Mouse (Mus musculus): Measurements from ENCODE around the gene Eif5a. TPM values are rescaled to one million over a fixed set of nuclear protein-coding genes. Genes with fewer than 3 reads are reported as not detected.
A peak's percentile ranks its signal among the peaks of the same experiment; 100 is the strongest.

Gene Eif5a
- polyA plus RNA-seq, 1 experiment: 618 TPM

DNA sequence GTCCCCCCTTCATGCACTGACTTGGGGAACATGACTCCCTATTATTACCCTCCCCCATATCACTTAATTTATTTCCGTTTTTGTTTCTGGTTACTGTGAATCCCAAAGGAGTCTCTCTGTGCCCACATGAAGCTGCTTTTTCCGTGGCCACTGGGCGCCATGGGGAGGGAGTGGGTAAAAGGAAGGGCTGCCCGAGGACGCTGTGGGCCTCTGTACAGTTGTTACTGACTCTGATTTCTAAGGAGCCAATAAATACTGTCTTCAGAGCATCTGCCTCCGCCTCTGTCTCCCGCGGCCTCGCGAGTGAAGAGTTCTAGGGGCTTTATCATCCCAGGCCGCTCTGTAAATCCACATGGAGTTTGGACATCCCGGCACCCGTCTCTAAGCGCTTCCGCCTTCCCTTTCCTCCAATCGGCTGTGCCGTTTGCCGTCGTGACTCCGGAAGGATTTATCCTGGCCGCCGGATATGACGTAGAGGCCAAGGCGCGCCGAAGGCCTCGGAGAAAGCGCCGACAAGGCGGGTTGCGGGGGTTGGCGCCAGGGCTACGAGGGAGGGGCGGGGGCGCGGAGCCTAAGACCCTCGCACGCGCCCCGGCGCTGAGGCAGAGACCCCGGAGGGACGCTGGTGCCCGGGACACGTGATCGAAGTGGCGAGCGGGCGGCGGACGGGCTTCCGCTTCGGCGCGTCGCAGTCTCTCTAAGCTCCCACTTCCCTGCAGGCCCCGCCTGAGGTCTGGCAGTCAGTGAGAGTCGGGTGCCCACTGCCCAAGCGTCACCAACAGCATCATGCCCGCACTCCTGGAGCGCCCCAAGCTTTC is 8.0 kb downstream of the Eif5a start, which contains the start of gene Gps2:
Gene Gps2 (plus strand): TSS at position 335 of the 818 bp plus-strand sequence.
- H3K4me3 ChIP-seq (ENCODE audit: control insufficient read depth, insufficient read depth, low read length): peak within 1 kb of the TSS; percentile 87
- peak; percentile 89 for DNase-seq
- H3K27me3 ChIP-seq (ENCODE audit: control insufficient read depth, insufficient read depth, low read length): no peaks in the 10 kb centered on the region
- peaks cover 22% of the 10 kb centered on the region for H3K4me1 ChIP-seq (replicated peaks; ENCODE audit: control insufficient read depth, insufficient read depth, low read length)
- peaks cover 35% of the 10 kb centered on the region for H3K36me3 ChIP-seq (ENCODE audit: control insufficient read depth, insufficient read depth, low read length)
- TF ChIP-seq POLR2A (IDR thresholded peaks at IDR 0.05; ENCODE audit: control insufficient read depth, extremely low read depth, insufficient read depth, low read length, poor library complexity) (peak; percentile 59), CTCF (IDR thresholded peaks at IDR 0.05; ENCODE audit: borderline replicate concordance, control insufficient read depth, extremely low read depth, insufficient read depth, low read length, poor library complexity) (no peak)
- under 1% methylated on average over 61 of the region's 61 CpGs for WGBS
- no peak within 1 kb of the TSS for H3K27ac ChIP-seq (ENCODE audit: control insufficient read depth, insufficient read depth, low read length)

DNA sequence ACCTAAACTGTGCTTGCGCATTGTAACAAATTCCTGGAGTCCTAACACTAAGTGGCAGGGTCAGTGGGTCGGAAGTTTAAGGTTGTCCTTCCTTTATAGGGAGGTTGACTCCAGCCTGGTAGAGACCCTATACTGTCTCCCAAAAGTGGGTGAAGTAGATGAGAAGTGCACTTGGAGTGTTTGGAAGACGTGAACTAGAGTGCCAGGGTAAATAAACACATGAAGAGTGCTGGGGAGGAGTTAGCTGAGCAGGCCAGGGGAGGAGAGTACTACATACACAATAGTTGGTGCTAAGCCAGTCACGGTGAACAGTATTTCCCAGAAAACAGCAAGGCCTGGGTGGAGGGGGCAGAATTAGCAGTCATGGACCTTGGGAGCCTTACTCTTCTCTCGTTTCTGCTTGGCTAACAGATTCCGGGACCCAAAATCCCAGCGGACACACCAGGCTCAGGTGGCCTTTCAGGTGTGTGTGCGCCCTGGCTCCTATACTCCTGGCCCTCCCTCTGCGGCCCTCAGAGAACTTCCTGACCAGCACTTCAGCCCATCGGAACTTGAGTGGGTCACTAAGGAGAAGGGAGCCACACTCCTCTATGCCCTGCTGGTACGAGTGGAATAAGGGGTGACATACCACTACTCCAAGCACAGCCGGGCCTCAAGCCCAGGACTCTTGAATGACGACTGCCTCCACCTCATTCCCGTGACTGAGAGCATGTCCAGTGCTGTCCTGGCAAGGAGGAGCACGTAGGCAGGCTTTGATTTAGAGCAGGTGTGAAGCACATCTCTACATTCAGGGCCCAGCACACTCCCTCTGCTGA is 8.8 kb downstream of the Eif5a start:
- Histone ChIP-seq H3K4me1 (replicated peaks; ENCODE audit: control insufficient read depth, insufficient read depth, low read length) (peaks cover 22% of the 10 kb centered on the region), H3K36me3 (ENCODE audit: control insufficient read depth, insufficient read depth, low read length) (peaks cover 35% of the 10 kb centered on the region), H3K27ac (ENCODE audit: control insufficient read depth, insufficient read depth, low read length) (no peak overlapping the region), H3K27me3 (ENCODE audit: control insufficient read depth, insufficient read depth, low read length) (no peaks in the 10 kb centered on the region), H3K4me3 (ENCODE audit: control insufficient read depth, insufficient read depth, low read length) (peak overlapping the region; percentile 87; the same call in 1 of the 2 replicates)
- no peak for DNase-seq
- TF ChIP-seq CTCF (IDR thresholded peaks at IDR 0.05; ENCODE audit: borderline replicate concordance, control insufficient read depth, extremely low read depth, insufficient read depth, low read length, poor library complexity) (no peak), POLR2A (IDR thresholded peaks at IDR 0.05; ENCODE audit: control insufficient read depth, extremely low read depth, insufficient read depth, low read length, poor library complexity) (no peak)
- WGBS: 88% methylated on average over 15 of the region's 15 CpGs

- H3K4me1 ChIP-seq (replicated peaks; ENCODE audit: control insufficient read depth, insufficient read depth, low read length): peaks cover 22% of the 10 kb centered on the region
- TF ChIP-seq CTCF (IDR thresholded peaks at IDR 0.05; ENCODE audit: borderline replicate concordance, control insufficient read depth, extremely low read depth, insufficient read depth, low read length, poor library complexity): no peak
- no peak for TF ChIP-seq POLR2A (IDR thresholded peaks at IDR 0.05; ENCODE audit: control insufficient read depth, extremely low read depth, insufficient read depth, low read length, poor library complexity)
- 96% methylated on average over 6 of the region's 6 CpGs for WGBS
- no peaks in the 10 kb centered on the region for H3K27me3 ChIP-seq (ENCODE audit: control insufficient read depth, insufficient read depth, low read length)
- peaks cover 35% of the 10 kb centered on the region for H3K36me3 ChIP-seq (ENCODE audit: control insufficient read depth, insufficient read depth, low read length)
- H3K4me3 ChIP-seq (ENCODE audit: control insufficient read depth, insufficient read depth, low read length): no peak overlapping the region
- no peak for DNase-seq
- H3K27ac ChIP-seq (ENCODE audit: control insufficient read depth, insufficient read depth, low read length): no peak overlapping the region
These were observed 10.1 kb downstream of the Eif5a start for GRCm38 (mm10) chr11:69911701-69912100.

GRCm38 (mm10) chr11:69910781-69911560 is 10.8 kb downstream of the Eif5a start:
- Histone ChIP-seq H3K36me3 (ENCODE audit: control insufficient read depth, insufficient read depth, low read length) (peaks cover 33% of the 10 kb centered on the region), H3K4me3 (ENCODE audit: control insufficient read depth, insufficient read depth, low read length) (no peak overlapping the region), H3K27ac (ENCODE audit: control insufficient read depth, insufficient read depth, low read length) (no peak overlapping the region), H3K27me3 (ENCODE audit: control insufficient read depth, insufficient read depth, low read length) (no peaks in the 10 kb centered on the region), H3K4me1 (replicated peaks; ENCODE audit: control insufficient read depth, insufficient read depth, low read length) (peaks cover 22% of the 10 kb centered on the region)
- 97% methylated on average over 17 of the region's 17 CpGs for WGBS
- TF ChIP-seq CTCF (IDR thresholded peaks at IDR 0.05; ENCODE audit: borderline replicate concordance, control insufficient read depth, extremely low read depth, insufficient read depth, low read length, poor library complexity) (no peak), POLR2A (IDR thresholded peaks at IDR 0.05; ENCODE audit: control insufficient read depth, extremely low read depth, insufficient read depth, low read length, poor library complexity) (no peak)
- no peak for DNase-seq

DNA sequence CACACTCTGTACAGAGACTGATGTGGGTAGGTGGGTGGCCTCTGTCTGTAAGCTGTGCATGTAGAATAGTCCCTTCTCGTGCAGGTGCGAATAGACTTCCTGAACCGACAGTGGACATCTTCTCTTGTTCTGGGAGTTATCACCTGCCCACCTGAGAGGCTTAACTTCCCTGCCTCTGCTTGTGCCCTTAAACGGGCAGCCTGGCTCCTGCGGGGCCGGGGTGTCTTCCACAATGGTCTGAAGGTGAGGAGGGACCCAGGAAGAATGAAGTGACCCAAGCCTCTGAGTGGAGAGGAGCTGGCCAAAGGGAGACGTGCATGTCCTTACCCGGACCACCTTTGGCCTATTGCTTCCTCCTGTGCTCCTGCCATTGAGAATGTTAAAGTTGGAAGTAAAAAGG is 11.6 kb downstream of the Eif5a start:
- Histone ChIP-seq H3K27ac (ENCODE audit: control insufficient read depth, insufficient read depth, low read length) (no peak overlapping the region), H3K4me3 (ENCODE audit: control insufficient read depth, insufficient read depth, low read length) (no peak overlapping the region), H3K36me3 (ENCODE audit: control insufficient read depth, insufficient read depth, low read length) (peaks cover 31% of the 10 kb centered on the region), H3K4me1 (replicated peaks; ENCODE audit: control insufficient read depth, insufficient read depth, low read length) (peaks cover 16% of the 10 kb centered on the region), H3K27me3 (ENCODE audit: control insufficient read depth, insufficient read depth, low read length) (no peaks in the 10 kb centered on the region)
- WGBS: 96% methylated on average over 8 of the region's 8 CpGs
- TF ChIP-seq CTCF (IDR thresholded peaks at IDR 0.05; ENCODE audit: borderline replicate concordance, control insufficient read depth, extremely low read depth, insufficient read depth, low read length, poor library complexity): no peak
- TF ChIP-seq POLR2A (IDR thresholded peaks at IDR 0.05; ENCODE audit: control insufficient read depth, extremely low read depth, insufficient read depth, low read length, poor library complexity): no peak
- no peak for DNase-seq

DNA sequence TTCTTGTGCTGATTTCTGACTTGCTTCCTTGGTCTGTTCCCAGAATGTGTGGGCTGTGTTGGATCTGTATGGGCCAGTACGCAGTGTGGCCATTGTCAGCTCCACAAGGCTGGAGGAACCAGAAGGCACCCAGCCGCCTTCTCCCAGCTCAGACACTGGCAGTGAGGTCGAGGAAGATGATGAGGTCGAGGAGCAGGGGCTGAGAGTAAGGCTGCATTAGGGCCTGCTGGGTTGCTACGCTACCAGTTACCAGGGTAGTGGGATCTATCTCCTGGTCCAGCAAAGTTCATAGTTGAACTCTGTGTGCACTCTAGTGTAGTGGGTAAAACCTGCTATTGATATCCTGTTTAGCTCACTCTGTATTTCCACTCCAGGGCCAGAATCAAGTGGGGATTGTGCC is 12.6 kb downstream of the Eif5a start:
- 97% methylated on average over 5 of the region's 5 CpGs for whole genome bisulfite sequencing
- Histone ChIP-seq H3K4me3 (ENCODE audit: control insufficient read depth, insufficient read depth, low read length) (no peak overlapping the region), H3K27me3 (ENCODE audit: control insufficient read depth, insufficient read depth, low read length) (no peaks in the 10 kb centered on the region), H3K27ac (ENCODE audit: control insufficient read depth, insufficient read depth, low read length) (no peak overlapping the region), H3K36me3 (ENCODE audit: control insufficient read depth, insufficient read depth, low read length) (peaks cover 36% of the 10 kb centered on the region), H3K4me1 (replicated peaks; ENCODE audit: control insufficient read depth, insufficient read depth, low read length) (peaks cover 7% of the 10 kb centered on the region)
- TF ChIP-seq POLR2A (IDR thresholded peaks at IDR 0.05; ENCODE audit: control insufficient read depth, extremely low read depth, insufficient read depth, low read length, poor library complexity) (no peak), CTCF (IDR thresholded peaks at IDR 0.05; ENCODE audit: borderline replicate concordance, control insufficient read depth, extremely low read depth, insufficient read depth, low read length, poor library complexity) (no peak)
- DNase-seq: no peak
